Mouse (Mus musculus) MEL (cell line): Measurements from ENCODE around the gene Tap2.
A peak's percentile ranks its signal among the peaks of the same experiment; 100 is the strongest.

Source experiments
- CHD1 ChIP-seq: IDR thresholded peaks from 2 replicates; pipeline ENCODE4 v1.6.1; 2012; ENCODE audit warnings: low read depth, mild to moderate bottlenecking, inconsistent platforms, low read length, improper control_type of control experiment
- CTCF ChIP-seq, 3 experiments: IDR thresholded peaks in 2 of 3; conservative IDR thresholded peaks in 1 of 3; 2 replicates each; pipeline ENCODE4 v1.5.1; 2011 to 2012; ENCODE audit warnings: low read length in 3 of 3, low read depth in 2 of 3, mild to moderate bottlenecking in 2 of 3, improper control_type of control experiment in 1 of 3, inconsistent platforms in 1 of 3, mixed read lengths in 1 of 3, moderate library complexity in 1 of 3; ENCODE audit not compliant: control insufficient read depth in 1 of 3, insufficient read depth in 1 of 3, poor library complexity in 1 of 3, severe bottlenecking in 1 of 3
- EP300 ChIP-seq, 2 experiments: IDR thresholded peaks; 2 replicates each; pipeline ENCODE4 v1.6.1; 2011; ENCODE audit warnings: improper control_type of control experiment in 2 of 2, low read length in 2 of 2, low read depth in 1 of 2, mild to moderate bottlenecking in 1 of 2
- MYC ChIP-seq: IDR thresholded peaks from 2 replicates; pipeline ENCODE4 v1.6.1; 2011; ENCODE audit warnings: low read depth, mild to moderate bottlenecking, low read length, improper control_type of control experiment, moderate library complexity
- POLR2A ChIP-seq, 2 experiments: IDR thresholded peaks; 2 replicates each; pipeline ENCODE4 v1.6.1; 2011 to 2012; ENCODE audit warnings: low read length in 2 of 2, mild to moderate bottlenecking in 2 of 2, control low read depth in 1 of 2, improper control_type of control experiment in 1 of 2, low read depth in 1 of 2, moderate library complexity in 1 of 2; ENCODE audit not compliant: control insufficient read depth in 1 of 2, insufficient read depth in 1 of 2, poor library complexity in 1 of 2
- TAL1 ChIP-seq: IDR thresholded peaks from 2 replicates; pipeline ENCODE4 v1.6.1; 2012; ENCODE audit warnings: mild to moderate bottlenecking, inconsistent platforms, low read length, moderate library complexity, mixed read lengths
- USF1 ChIP-seq: IDR thresholded peaks from 2 replicates; pipeline ENCODE4 v1.6.1; 2014; ENCODE audit warnings: low read depth, mild to moderate bottlenecking, inconsistent platforms, low read length, improper control_type of control experiment, moderate library complexity

- TF ChIP-seq MYC (no peak), EP300 (IDR thresholded peaks at IDR 0.05; ENCODE audit: low read depth in 1 of 2, low read length in 2 of 2) (no peak), CTCF (IDR thresholded peaks at IDR 0.05 in 2 of 3, conservative IDR thresholded peaks at IDR 0.05 in 1 of 3; ENCODE audit: control insufficient read depth in 1 of 3, insufficient read depth in 1 of 3, low read depth in 2 of 3, low read length in 3 of 3, poor library complexity in 1 of 3, severe bottlenecking in 1 of 3) (no peak), CHD1 (0 out of 2 replicates have a peak, but pooled peaks have one; percentile 39), POLR2A (IDR thresholded peaks at IDR 0.05; ENCODE audit: control insufficient read depth in 1 of 2, insufficient read depth in 1 of 2, low read depth in 1 of 2, low read length in 2 of 2, poor library complexity in 1 of 2) (no peak), USF1 (no peak), TAL1 (peak; percentile 58)
Observed at GRCm38 (mm10) chr17:34188010-34188409, 15.3 kb upstream of the Tap2 start.
